Mouse (Mus musculus) limb, embryonic 14.5 days (tissue): ENCODE results near the gene Rnf41. TPM values are rescaled to one million over a fixed set of nuclear protein-coding genes. Genes with fewer than 3 reads are reported as not detected.

Experiments
- ATAC-seq: fragments of 200-750 bp; cut with Nextera tagmentation; 2 replicates; pipeline ENCODE4 v1.8.0; 2017; ENCODE audit warnings: low read depth, moderate number of reproducible peaks, moderate TSS enrichment; ENCODE audit not compliant: low FRiP score
- DNase-seq: peaks from one replicate; pipeline ENCODE4 v3.0.0-alpha.2; 2015; ENCODE audit warnings: low spot score
- H3K27ac ChIP-seq: fragments of 300-500 bp; sonication (generic); replicated peaks from 2 replicates; pipeline ENCODE4 v1.5.1; 2014; ENCODE audit warnings: low read depth, mild to moderate bottlenecking, low read length, moderate library complexity, mixed read lengths
- H3K27me3 ChIP-seq: fragments of 300-500 bp; sonication (generic); 2 replicates; pipeline ENCODE4 v1.6.1; 2014; ENCODE audit warnings: low read length, mixed read lengths; ENCODE audit not compliant: control insufficient read depth, insufficient read depth
- H3K36me3 ChIP-seq: fragments of 300-500 bp; sonication (generic); 2 replicates; pipeline ENCODE4 v1.6.1; 2014; ENCODE audit warnings: mild to moderate bottlenecking, low read length, moderate library complexity, mixed read lengths; ENCODE audit not compliant: control insufficient read depth, insufficient read depth
- H3K4me1 ChIP-seq: fragments of 300-500 bp; sonication (generic); 2 replicates; pipeline ENCODE4 v1.6.1; 2014; ENCODE audit warnings: antibody characterized with exemption, low read length, mixed read lengths; ENCODE audit not compliant: control insufficient read depth, insufficient read depth
- H3K4me2 ChIP-seq: fragments of 300-500 bp; sonication (generic); replicated peaks from 2 replicates; pipeline ENCODE4 v1.6.1; 2014; ENCODE audit warnings: low read depth, mild to moderate bottlenecking, low read length, moderate library complexity; ENCODE audit not compliant: severe bottlenecking
- H3K4me3 ChIP-seq: fragments of 300-500 bp; sonication (generic); replicated peaks from 2 replicates; pipeline ENCODE4 v1.5.1; 2014; ENCODE audit warnings: low read length
- H3K9ac ChIP-seq: fragments of 300-500 bp; sonication (generic); 2 replicates; pipeline ENCODE4 v1.6.1; 2014; ENCODE audit warnings: mild to moderate bottlenecking, low read depth, low read length, moderate library complexity; ENCODE audit not compliant: severe bottlenecking
- H3K9me3 ChIP-seq: fragments of 300-500 bp; sonication (generic); 2 replicates; pipeline ENCODE4 v1.6.1; 2016; ENCODE audit warnings: low read length; ENCODE audit not compliant: control insufficient read depth
- POLR2A ChIP-seq: fragments of 200-500 bp; IDR thresholded peaks from 2 replicates; pipeline ENCODE4 v1.8.0; 2012; ENCODE audit warnings: inconsistent platforms, mild to moderate bottlenecking, moderate library complexity, borderline replicate concordance; ENCODE audit not compliant: insufficient read depth, insufficient read length; ENCODE audit errors: extremely low read depth
- WGBS: fragments of 180-500 bp; shearing (Covaris S2); extraction: QIAGEN DNeasy Blood & Tissue Kit; methylation state at CpG from one replicate; pipeline ENCODE4 v1.1.7; 2014; 5-methylcytosine and 5-hydroxymethylcytosine counted together
- polyA plus RNA-seq, 2 experiments: library from polyadenylated mRNA; depleted of rRNA in 1 of 2; stranded (reverse) in 1 of 2; unstranded in 1 of 2; fragments of >200 nt; fragmentation: Nextera tagmentation in 1 of 2; extraction: Ambion mirVana in 1 of 2; gene quantifications; 2 replicates each; pipeline versions ENCODE4 v1.2.1 to v1.2.3; 2012 to 2014

The Rnf41 gene
- polyA plus RNA-seq, 2 experiments: 35.7 to 37.0 TPM

GRCm38 (mm10) chr10:128429454-128429853 is 18.0 kb downstream of the Rnf41 start:
- H3K27me3 ChIP-seq: no peaks in the 10 kb centered on the region
- no peak overlapping the region for H3K4me3 ChIP-seq
- no peaks in the 10 kb centered on the region for H3K4me1 ChIP-seq
- 82% methylated on average over 4 of the region's 4 CpGs for WGBS
- H3K36me3 ChIP-seq: peaks cover 60% of the 10 kb centered on the region
- H3K4me2 ChIP-seq: no peak overlapping the region
- DNase-seq (no peak), ATAC-seq (no peak)
- no peaks in the 10 kb centered on the region for H3K9me3 ChIP-seq
- TF ChIP-seq POLR2A: no peak
- no peak overlapping the region for H3K27ac ChIP-seq
- H3K9ac ChIP-seq: no peak overlapping the region

DNA sequence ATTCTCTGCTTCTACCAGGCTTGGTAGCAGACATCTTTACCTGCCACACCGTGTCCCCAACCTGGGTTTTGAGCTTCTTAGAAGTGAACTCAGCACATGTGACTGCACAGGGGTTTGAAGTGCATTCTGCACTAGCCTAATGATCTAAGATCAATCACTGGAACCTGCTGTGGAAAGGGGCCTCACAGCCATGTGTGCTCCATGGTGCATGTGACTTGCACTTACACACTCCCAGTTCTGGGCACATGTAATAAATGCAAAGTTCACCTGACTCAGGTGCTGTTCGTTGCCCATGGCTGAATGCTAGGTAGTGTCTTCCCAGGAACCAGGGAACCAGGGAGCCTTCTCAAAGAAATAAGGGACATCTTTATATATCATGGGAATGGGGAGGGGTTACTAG is 22.0 kb downstream of the Rnf41 start:
- Histone ChIP-seq H3K27ac (no peak overlapping the region), H3K36me3 (peaks cover 82% of the 10 kb centered on the region), H3K4me3 (no peak overlapping the region), H3K9ac (no peak overlapping the region), H3K4me2 (no peak overlapping the region), H3K27me3 (no peaks in the 10 kb centered on the region), H3K9me3 (no peaks in the 10 kb centered on the region), H3K4me1 (no peaks in the 10 kb centered on the region)
- TF ChIP-seq POLR2A: no peak
- 93% methylated on average over 2 of the region's 2 CpGs for WGBS
- ATAC-seq (no peak), DNase-seq (no peak)

GRCm38 (mm10) chr10:128434681-128435080 is 23.2 kb downstream of the Rnf41 start:
- Histone ChIP-seq H3K36me3 (peaks cover 82% of the 10 kb centered on the region), H3K4me2 (no peak overlapping the region), H3K27me3 (no peaks in the 10 kb centered on the region), H3K9ac (no peak overlapping the region), H3K9me3 (no peaks in the 10 kb centered on the region), H3K27ac (no peak overlapping the region), H3K4me1 (no peaks in the 10 kb centered on the region), H3K4me3 (no peak overlapping the region)
- TF ChIP-seq POLR2A: no peak
- no peak for ATAC-seq
- WGBS: 88% methylated on average over 10 of the region's 10 CpGs
- DNase-seq: no peak

DNA sequence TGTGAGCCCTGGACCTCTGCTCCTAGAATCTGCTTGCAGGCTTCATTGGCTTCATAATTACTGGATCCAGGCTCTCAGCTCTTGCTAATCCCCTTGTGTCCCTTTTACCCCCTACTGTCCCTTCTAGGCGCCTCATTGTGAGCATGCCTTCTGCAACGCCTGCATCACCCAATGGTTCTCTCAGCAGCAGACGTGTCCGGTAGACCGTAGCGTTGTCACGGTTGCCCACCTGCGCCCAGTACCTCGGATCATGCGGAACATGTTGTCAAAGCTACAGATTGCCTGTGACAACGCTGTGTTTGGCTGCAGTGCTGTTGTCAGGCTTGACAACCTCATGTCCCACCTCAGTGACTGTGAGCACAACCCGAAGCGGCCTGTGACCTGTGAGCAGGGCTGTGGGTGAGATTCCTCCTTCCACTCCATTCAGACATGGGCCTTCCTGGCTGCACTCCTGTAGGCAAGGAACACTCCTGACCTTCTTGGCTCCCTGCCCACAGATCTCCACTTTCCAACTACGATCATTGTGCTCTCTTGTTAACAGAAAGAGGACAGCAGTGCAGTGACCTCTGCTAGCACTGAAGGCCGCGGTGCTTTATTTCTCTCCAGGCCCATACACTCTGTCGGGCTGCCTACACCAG is 23.8 kb downstream of the Rnf41 start:
- H3K36me3 ChIP-seq: peaks cover 82% of the 10 kb centered on the region
- no peak for ATAC-seq
- 88% methylated on average over 17 of the region's 17 CpGs for WGBS

DNA sequence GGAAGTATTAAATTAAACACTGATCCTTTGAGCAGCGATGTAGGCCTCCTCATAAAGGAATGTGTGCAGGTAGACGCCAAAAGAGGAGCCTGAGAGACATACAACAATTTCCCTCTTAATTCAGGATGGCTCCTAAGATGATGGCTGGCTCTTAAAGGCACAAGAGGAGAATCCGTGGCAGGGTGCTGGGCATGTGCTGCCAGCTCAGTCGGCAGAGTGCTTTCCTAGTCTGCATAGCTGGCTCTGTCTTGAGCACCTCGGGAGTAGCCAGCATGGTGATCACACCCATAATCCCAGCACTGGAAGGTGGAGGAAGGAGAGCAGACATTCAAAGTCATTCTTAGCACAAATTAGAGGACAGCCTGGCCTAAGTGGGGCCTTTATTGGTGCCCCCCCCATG is 24.4 kb downstream of the Rnf41 start:
- H3K4me1 ChIP-seq: no peaks in the 10 kb centered on the region
- no peaks in the 10 kb centered on the region for H3K9me3 ChIP-seq
- peaks cover 82% of the 10 kb centered on the region for H3K36me3 ChIP-seq
- WGBS: 85% methylated on average over 5 of the region's 5 CpGs
- no peak overlapping the region for H3K4me2 ChIP-seq
- H3K9ac ChIP-seq: no peak overlapping the region
- DNase-seq: no peak
- H3K4me3 ChIP-seq: no peak overlapping the region
- no peaks in the 10 kb centered on the region for H3K27me3 ChIP-seq
- no peak overlapping the region for H3K27ac ChIP-seq
- no peak for TF ChIP-seq POLR2A
- no peak for ATAC-seq

More for the DNA sequence above, 23.8 kb downstream of the Rnf41 start:
- Histone ChIP-seq H3K4me3 (no peak overlapping the region), H3K27ac (no peak overlapping the region), H3K9ac (no peak overlapping the region), H3K9me3 (no peaks in the 10 kb centered on the region), H3K4me2 (no peak overlapping the region), H3K27me3 (no peaks in the 10 kb centered on the region), H3K4me1 (no peaks in the 10 kb centered on the region)
- TF ChIP-seq POLR2A: no peak
- no peak for DNase-seq

DNA sequence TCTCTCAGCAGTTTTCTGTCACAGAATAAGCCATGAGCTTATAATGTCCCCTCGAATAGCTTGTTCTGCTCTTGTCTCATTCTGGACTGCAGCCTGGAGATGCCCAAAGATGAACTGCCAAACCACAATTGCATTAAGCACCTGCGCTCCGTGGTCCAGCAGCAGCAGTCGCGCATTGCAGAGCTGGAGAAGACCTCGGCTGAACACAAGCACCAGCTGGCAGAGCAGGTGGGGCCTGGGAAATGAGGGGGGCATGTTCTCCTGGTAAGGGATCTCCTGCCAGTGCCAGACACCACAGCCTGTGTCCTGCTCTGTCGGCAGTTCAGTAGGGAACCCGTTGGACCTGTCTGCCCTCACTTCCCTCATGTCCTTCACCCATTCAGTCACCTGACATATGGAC is 24.9 kb downstream of the Rnf41 start:
- TF ChIP-seq POLR2A: no peak
- ATAC-seq: no peak
- Histone ChIP-seq H3K4me2 (no peak overlapping the region), H3K4me1 (no peaks in the 10 kb centered on the region), H3K4me3 (no peak overlapping the region), H3K27me3 (no peaks in the 10 kb centered on the region), H3K27ac (no peak overlapping the region), H3K9ac (no peak overlapping the region), H3K9me3 (no peaks in the 10 kb centered on the region), H3K36me3 (peaks cover 82% of the 10 kb centered on the region)
- DNase-seq: no peak
- WGBS: 93% methylated on average over 8 of the region's 8 CpGs
